Mouse (Mus musculus): ENCODE results near the gene Maip1. TPM values are rescaled to one million over a fixed set of nuclear protein-coding genes. Genes with fewer than 3 reads are reported as not detected.

Maip1 gene
- polyA plus RNA-seq (2017; shearing (Covaris generic)) = 10.0 TPM

DNA sequence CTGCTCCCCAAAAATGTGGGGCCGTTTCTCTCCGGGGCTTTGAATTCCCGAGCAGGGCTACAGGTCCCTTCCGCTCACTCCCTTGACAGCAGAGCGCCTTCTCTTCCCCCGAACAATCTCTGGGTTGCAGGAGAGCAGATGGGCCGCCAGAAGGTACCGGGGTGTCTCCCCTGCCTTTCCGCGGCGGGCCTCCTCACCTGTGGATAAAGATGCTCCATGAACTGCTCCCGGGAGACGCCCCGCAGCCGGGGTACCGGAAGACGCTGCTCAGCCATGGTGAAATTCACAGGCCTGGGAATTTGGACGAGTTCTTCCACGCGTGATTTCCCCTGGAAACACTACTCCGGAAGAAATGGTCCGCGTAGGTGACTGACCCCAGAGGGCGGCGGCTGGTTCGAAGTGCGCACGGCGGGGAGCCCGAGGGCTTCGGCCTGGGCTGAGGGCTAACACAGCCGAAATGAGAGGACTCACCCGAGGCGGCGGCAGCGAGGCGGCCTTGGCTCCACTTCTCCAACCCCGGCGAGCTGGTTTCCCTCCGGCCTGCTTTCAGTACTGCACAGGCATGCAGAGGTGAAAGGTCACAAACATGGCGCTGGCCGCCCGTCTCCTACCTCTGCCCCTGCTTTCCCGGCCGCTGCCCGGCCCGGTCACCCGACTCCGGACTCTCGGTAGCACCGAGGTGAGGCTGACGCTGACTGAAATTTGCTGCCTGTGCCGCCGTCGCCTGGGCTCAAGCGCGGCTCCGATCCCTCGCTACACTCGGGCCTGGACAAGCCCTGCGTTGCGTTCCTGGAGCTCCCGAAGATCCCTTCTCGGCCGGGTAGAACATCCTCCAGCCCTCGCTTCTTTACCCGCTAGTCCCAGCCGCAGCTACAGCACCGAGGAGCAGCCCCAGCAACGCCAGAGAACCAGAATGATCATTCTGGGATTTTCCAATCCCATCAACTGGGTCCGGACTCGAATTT lies at the start of gene Maip1, which contains the start of gene Tyw5:
Gene Maip1, plus strand, starts transcription at position 142 of the 965 bp plus-strand sequence.
Gene Tyw5, minus strand, starts transcription at position 915 of the 965 bp plus-strand sequence.

DNA sequence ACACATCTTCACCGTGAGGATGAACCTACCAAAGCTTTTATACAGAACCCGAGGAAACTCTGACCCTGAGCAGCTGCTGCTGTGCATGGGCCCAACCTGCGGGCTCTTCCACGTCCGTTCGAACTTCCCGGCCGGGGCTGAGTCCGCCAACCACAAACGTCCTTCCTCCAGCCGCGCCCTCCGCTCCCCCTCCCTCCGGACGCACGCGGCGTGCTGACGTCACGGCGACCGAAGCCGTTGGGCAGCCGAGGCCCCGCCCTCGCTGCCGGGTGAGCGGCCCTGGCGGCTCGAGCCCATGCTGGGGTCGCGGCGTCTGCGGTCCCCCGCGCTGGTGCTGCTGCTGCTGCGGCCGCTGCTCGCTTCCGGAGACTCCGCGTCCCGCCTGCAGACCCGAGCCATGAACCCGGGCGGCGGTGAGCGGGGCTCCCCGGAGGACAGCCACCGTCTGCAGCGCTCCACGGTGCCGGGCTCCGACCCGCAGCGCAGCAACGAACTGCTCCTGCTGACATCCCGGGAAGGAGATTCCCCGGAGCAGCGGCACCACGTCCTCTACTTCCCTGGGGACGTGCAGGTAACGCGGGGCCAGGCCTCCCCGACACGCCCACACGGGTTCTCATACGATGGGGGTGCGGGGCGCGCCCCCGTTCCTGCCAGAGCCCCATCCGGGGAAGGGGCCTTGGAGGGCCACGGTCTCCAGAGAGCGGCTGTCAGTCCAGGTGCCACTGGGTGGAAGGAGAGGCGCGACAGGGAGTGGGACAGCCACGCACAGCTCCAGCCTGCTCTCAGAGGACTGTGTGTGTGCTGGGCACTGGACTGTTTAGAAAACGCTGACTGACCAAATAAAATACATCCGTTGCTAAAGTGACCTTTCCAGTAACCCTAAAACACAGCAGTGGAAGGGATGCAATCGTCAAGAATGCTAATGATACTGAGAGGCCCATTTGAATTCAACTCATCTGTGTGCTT lies 28.5 kb upstream of the Maip1 start, which contains the start of gene 1700066M21Rik:
Gene 1700066M21Rik, plus strand, starts transcription at position 245 of the 966 bp plus-strand sequence.

Other genes starting within 250 kb of the Maip1 start
- gene 1700066M21Rik, start 28.7 kb upstream of the Maip1 start, polyA plus RNA-seq (2017; shearing (Covaris generic)) = 5.0 TPM
- 18.3 TPM for gene Tyw5, start 773 bp downstream of the Maip1 start, polyA plus RNA-seq (2017; shearing (Covaris generic))

Measured in effector memory CD4-positive, alpha-beta T cell, adult 7 months (primary cell).